Mouse (Mus musculus): Measurements from ENCODE around the gene Rdm1.

DNA sequence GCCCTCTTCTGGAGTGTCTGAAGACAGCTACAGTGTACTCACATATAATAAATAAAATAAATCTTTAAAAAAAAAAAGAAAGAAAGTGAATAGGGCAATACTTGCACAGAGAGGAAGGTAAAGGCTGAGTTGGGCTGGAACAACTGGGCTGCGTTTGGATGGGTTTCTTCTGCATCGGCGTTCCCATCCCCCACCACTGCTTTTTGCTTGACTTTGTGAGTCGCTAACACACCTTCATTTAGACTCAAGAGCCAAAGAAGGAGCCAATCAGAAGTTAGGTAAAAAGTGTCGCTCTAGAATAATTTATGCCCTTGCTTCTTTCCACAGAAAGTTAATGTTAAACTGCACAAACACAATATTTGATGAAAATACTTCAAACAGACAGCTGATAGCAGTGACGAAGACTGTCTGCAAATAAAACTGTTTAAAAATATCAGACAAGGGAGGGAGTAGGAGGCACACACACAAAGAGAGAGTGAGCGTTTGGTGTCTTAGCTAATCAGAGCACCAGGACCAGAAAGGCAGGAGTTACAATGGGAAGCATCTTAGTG, 55.5 kb downstream of the Rdm1 start:
- TF ChIP-seq POLR2AphosphoS5 (IDR thresholded peaks at IDR 0.05; ENCODE audit: insufficient replicate concordance, low read depth, low read length) (no peak), GATA2 (IDR thresholded peaks at IDR 0.05; ENCODE audit: borderline replicate concordance, low read depth, low read length) (no peak), CTCF (IDR thresholded peaks at IDR 0.05; ENCODE audit: low read depth, low read length) (no peak), GATA1 (IDR thresholded peaks at IDR 0.05; ENCODE audit: borderline replicate concordance, low read length) (no peak), TAL1 (conservative IDR thresholded peaks at IDR 0.05; ENCODE audit: low read depth, low read length) (no peak)

All from G1E (cell line).